Mouse (Mus musculus) hindbrain, embryonic 10.5 days (tissue): Measurements from ENCODE around the gene Necab2. TPM values are rescaled to one million over a fixed set of nuclear protein-coding genes. Genes with fewer than 3 reads are reported as not detected.

Experiments used
- DNase-seq: peaks from one replicate; pipeline ENCODE4 v3.0.0-alpha.2; 2017; ENCODE audit warnings: low spot score
- H3K27ac ChIP-seq: fragments of 300-500 bp; sonication (generic); 2 replicates; pipeline ENCODE4 v1.5.1; 2016; ENCODE audit warnings: mild to moderate bottlenecking, moderate library complexity
- H3K27me3 ChIP-seq: fragments of 300-500 bp; sonication (generic); 2 replicates; pipeline ENCODE4 v1.6.1; 2016; ENCODE audit warnings: mild to moderate bottlenecking; ENCODE audit not compliant: poor library complexity, insufficient read depth, severe bottlenecking
- H3K36me3 ChIP-seq: fragments of 300-500 bp; sonication (generic); 2 replicates; pipeline ENCODE4 v1.6.1; 2016; ENCODE audit warnings: mild to moderate bottlenecking, moderate library complexity
- H3K4me1 ChIP-seq: fragments of 300-500 bp; sonication (generic); replicated peaks from 2 replicates; pipeline ENCODE4 v1.6.1; 2016; ENCODE audit warnings: mild to moderate bottlenecking
- H3K4me3 ChIP-seq: fragments of 300-500 bp; sonication (generic); 2 replicates; pipeline ENCODE4 v1.5.1; 2016; ENCODE audit warnings: mild to moderate bottlenecking, moderate library complexity
- H3K9me3 ChIP-seq: fragments of 300-500 bp; sonication (generic); 2 replicates; pipeline ENCODE4 v1.6.1; 2016; ENCODE audit warnings: mild to moderate bottlenecking, moderate library complexity
- whole genome bisulfite sequencing: fragments of 180-500 bp; shearing (Covaris S2); methylation state at CpG from one replicate; pipeline ENCODE4 v1.1.7; 2016; 5-methylcytosine and 5-hydroxymethylcytosine counted together
- polyA plus RNA-seq: library from polyadenylated mRNA; unstranded; fragments of >200 nt; fragmentation: Nextera tagmentation; extraction: Ambion mirVana; gene quantifications from 2 replicates; pipeline ENCODE4 v1.2.1, GENCODE M21; 2016

Gene Necab2
- polyA plus RNA-seq, 1 experiment from 2014 or later, result 14.0 TPM

DNA sequence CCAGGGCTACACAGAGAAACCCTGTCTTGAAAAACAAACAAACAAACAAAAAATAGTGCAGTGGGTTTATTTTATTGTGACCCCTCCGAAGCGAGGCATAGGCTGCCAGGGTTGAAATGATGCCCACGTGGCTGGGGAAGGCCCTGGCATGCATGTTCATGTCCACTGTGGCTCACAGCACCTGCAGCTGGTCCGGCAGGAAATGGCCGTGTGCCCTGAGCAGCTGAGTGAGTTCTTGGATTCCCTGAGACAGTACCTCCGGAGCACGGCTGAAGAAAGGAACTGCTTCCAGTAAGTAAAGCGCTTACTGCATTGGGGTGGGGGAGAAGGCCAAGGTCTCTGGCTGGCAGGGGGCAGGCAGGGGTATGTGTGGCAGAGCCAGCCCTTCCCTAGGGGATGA, 21.6 kb downstream of the Necab2 start:
- Histone ChIP-seq H3K27me3 (peaks cover 46% of the 10 kb centered on the region), H3K4me1 (peaks cover 47% of the 10 kb centered on the region), H3K27ac (0 out of 2 replicates have a peak overlapping the region, but pooled peaks have one; percentile 10), H3K4me3 (no peak overlapping the region), H3K36me3 (no peaks in the 10 kb centered on the region), H3K9me3 (no peaks in the 10 kb centered on the region)
- DNase-seq, result no peak
- 88% methylated on average over 8 of the region's 8 CpGs for WGBS

DNA sequence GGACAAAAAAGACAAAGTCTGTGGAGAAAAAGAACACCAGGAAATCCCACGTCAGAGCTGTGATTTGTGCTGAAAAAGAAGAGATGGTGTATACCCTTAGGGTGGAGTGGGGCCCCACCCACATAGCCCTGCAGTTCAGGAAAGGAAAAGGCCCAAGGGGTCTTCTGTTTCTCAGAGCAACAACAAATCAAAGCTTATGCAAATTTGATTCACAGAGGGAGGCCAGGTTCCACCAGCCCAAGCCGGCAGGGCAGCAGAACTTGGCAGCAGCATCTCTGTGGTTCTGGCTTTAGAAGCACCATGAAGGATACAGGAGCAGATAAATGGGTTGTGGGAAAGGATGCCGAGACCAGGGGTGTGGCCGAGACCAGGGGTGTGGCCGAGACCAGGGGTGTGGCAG, 32.2 kb downstream of the Necab2 start:
- Histone ChIP-seq H3K27me3 (no peaks in the 10 kb centered on the region), H3K9me3 (no peaks in the 10 kb centered on the region), H3K36me3 (no peaks in the 10 kb centered on the region), H3K27ac (no peak overlapping the region), H3K4me1 (peaks cover 8% of the 10 kb centered on the region; the same call in 1 of the 2 replicates), H3K4me3 (no peak overlapping the region)
- no peak for DNase-seq
- 25% methylated on average over 5 of the region's 5 CpGs for WGBS

DNA sequence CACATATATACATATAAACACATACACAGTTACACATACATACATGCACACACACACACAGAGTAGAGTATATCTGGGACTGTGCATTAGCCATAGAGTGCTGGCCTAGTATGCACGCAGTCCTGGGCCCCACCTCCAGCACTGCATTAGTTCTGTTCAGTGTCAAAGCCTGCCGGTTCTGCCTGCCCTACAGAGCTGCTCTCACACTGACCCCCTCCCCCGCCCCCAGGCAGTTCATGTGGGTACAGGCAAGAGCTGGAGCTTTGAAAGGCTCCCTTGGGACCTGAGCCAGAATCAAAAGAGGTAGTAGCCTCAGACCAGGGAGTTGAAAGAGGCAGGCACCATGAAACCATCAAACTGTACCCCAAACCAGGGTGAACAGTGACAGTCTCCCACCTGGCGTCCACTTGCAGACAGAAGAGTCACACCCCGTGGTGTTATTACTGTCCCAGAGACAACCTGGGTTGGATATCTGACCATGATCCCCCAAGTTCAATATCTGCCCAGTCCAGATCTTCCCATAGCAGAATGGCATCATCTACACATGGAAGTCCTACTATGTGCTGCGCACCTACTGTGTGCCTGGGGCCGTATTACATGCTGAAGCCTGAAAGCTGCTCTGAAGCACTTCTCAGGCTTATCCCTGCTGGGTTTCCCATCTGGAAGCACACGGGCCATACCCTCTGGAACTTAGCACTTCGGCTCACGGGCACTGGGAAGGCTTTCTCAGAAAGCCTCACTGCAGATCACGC, 37.8 kb downstream of the Necab2 start:
- no peak for DNase-seq
- WGBS, result 86% methylated on average over 11 of the region's 11 CpGs
- Histone ChIP-seq H3K27me3 (peaks cover 4% of the 10 kb centered on the region; the same call in 1 of the 2 replicates), H3K4me1 (no peaks in the 10 kb centered on the region), H3K36me3 (no peaks in the 10 kb centered on the region), H3K27ac (no peak overlapping the region), H3K4me3 (no peak overlapping the region), H3K9me3 (no peaks in the 10 kb centered on the region)

DNA sequence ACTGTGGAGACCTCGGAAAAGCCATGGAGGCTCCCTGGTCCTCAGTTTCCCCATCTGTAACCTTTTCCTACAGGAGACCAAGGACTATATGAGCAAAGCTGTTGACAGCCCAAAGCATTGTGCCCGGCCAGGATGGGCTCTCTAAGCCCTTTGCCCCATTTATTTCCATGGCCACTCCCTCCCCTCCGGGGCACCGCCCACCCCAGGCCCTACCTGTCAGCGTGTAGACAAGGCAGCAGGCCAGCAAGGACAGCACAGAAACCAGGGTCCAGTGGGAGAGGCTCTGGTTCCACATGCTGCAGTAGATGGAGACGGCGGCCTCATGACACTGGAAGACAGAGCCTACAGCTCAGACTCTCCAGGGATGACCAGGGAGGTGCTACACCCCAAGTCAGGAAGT, 40.6 kb downstream of the Necab2 start:
- 75% methylated on average over 7 of the region's 7 CpGs for WGBS
- no peak for DNase-seq

DNA sequence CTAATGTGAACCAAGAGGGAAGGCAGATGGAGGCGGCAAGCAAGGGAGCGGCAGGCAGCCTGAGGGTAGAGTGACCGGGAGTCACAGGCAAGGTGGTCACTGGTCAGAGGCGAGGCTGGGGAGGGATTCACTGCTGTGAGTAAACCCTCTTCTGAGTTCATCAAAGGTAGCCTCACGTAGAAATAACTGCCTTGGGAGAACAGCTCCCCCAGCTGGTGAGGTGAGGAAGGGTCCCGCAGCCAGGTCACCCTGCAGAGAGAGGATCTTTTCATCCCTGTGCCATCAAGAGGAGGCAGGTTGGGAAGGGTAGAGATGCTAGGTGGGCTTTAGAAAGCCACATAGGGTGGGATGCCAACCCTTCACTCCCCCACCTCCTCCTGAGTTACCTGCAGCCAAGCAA, 50.3 kb downstream of the Necab2 start:
- 25% methylated on average over 6 of the region's 6 CpGs for WGBS
- H3K4me3 ChIP-seq, result no peak overlapping the region
- DNase-seq, result peak; percentile 36

More for the DNA sequence above, 40.6 kb downstream of the Necab2 start:
- Histone ChIP-seq H3K27ac (no peak overlapping the region), H3K27me3 (peaks cover 19% of the 10 kb centered on the region), H3K9me3 (no peaks in the 10 kb centered on the region), H3K4me1 (peaks cover 19% of the 10 kb centered on the region), H3K36me3 (no peaks in the 10 kb centered on the region), H3K4me3 (no peak overlapping the region)

DNA sequence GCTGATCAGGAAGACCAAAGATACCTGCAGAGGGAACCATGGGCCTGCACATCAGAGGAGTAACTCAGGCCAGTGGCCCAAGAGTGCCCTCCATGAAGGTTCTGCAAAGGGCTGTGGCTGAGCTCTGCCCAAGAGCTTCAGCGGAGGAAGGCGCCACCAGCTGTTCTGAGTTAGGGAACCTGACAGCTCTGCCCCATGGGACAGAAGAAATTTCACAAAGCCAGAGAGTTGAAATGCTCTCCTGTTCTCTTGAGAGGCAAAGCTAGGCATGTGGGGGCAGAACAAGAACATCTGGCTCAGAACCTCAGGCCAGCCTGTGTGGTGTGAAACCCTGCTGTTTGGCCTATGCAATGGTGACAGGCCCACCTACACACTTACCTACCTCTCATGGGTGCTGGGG, 53.3 kb downstream of the Necab2 start:
- no peaks in the 10 kb centered on the region for H3K36me3 ChIP-seq
- no peaks in the 10 kb centered on the region for H3K9me3 ChIP-seq
- H3K27me3 ChIP-seq, result peaks cover 10% of the 10 kb centered on the region; the same call in 1 of the 2 replicates
- DNase-seq, result no peak
- 78% methylated on average over 2 of the region's 2 CpGs for WGBS
- peaks cover 54% of the 10 kb centered on the region for H3K4me1 ChIP-seq
- H3K4me3 ChIP-seq, result no peak overlapping the region
- no peak overlapping the region for H3K27ac ChIP-seq

More for the DNA sequence above, 50.3 kb downstream of the Necab2 start:
- Histone ChIP-seq H3K9me3 (no peaks in the 10 kb centered on the region), H3K4me1 (peaks cover 45% of the 10 kb centered on the region), H3K27me3 (peaks cover 21% of the 10 kb centered on the region), H3K36me3 (no peaks in the 10 kb centered on the region), H3K27ac (peak overlapping the region; percentile 35; the same call in 1 of the 2 replicates)

DNA sequence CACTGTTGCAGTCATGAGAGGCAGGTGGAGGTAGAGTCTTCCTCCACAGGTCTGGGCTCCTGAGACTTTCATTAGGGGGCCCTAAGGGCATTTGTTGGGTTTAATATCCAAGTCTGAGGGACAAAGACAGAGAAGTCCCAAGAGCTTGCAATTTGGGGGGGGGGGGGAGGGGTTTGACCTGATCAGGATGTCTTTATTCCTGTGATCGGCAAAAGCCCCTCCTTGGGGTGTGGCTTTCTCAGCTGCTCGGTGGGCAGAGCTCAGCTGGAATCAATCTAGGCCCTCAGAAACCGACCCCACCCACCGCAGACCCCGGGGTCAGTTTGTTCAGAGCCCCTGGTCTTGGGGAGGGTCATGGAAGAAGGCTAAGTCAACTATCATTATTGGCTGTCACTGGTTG, 55.1 kb downstream of the Necab2 start, which contains the start of gene Slc38a8:
Gene Slc38a8 (minus strand): TSS at position 101 of the 400 bp plus-strand sequence.
- no peak for DNase-seq
- peak within 1 kb of the TSS; percentile 40 for H3K27ac ChIP-seq
- H3K4me1 ChIP-seq, result peaks cover 62% of the 10 kb centered on the region
- 0 out of 2 replicates have a peak, but pooled peaks cover 5% of the 10 kb centered on the region for H3K27me3 ChIP-seq
- no peak within 1 kb of the TSS for H3K4me3 ChIP-seq
- no peaks in the 10 kb centered on the region for H3K9me3 ChIP-seq
- H3K36me3 ChIP-seq, result peaks cover 15% of the 10 kb centered on the region
- 58% methylated on average over 5 of the region's 5 CpGs for WGBS

DNA sequence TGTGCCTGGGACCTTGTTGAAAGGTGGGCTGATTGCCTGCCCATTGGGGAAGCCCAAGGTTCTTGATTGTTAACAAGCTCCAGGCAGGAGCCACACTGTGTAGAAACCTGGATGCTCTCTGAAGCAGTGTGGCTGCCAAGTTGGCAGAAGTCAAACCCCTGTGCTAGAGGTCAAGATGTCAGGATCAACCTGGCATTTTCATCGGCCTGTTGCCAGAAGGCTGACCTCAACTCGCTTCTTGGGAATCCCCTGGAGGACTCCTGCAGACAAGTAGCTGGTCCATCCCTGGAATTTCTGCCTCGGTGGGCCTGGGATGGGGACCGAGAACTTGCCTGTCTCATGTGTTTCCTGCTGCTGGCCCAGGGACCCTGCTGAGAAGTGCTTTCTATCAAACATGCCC, 55.6 kb downstream of the Necab2 start:
- H3K4me1 ChIP-seq, result peaks cover 58% of the 10 kb centered on the region

DNA sequence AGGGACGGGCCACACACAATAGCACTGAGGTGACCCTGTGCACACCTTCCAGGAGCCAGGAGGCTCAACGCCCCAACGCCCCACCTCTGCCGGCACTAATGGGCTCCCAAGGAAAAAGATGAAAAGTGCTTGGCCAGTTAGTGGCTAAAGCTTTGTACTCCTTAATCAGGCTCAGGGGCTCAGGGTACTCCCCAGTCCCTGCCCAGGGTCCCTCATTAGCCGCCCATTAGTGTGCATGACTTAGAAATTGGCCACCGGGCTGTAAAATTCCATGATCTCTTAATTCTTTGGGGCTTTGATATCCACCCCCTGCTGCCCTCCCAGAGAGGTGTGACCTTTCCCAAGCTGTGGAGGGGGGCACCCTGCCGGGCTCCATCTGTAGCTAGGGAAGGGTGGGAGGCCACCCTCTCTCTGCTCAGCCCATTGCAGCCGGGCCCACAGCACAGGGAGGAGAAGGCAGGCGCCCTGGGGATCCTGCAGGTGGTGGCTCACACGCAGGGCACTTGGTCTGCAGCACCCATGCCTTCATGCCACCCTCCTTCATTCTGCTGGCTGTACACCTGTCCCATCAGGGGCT, 56.8 kb downstream of the Necab2 start:
- Histone ChIP-seq H3K36me3 (peaks cover 28% of the 10 kb centered on the region), H3K27me3 (0 out of 2 replicates have a peak, but pooled peaks cover 5% of the 10 kb centered on the region), H3K27ac (no peak overlapping the region), H3K4me3 (no peak overlapping the region), H3K4me1 (peaks cover 50% of the 10 kb centered on the region), H3K9me3 (no peaks in the 10 kb centered on the region)
- WGBS, result 46% methylated on average over 10 of the region's 10 CpGs
- no peak for DNase-seq

More for the DNA sequence above, 55.6 kb downstream of the Necab2 start:
- H3K4me3 ChIP-seq, result no peak overlapping the region
- 0 out of 2 replicates have a peak, but pooled peaks cover 5% of the 10 kb centered on the region for H3K27me3 ChIP-seq
- H3K36me3 ChIP-seq, result peaks cover 18% of the 10 kb centered on the region
- no peak for DNase-seq
- no peaks in the 10 kb centered on the region for H3K9me3 ChIP-seq
- H3K27ac ChIP-seq, result peak overlapping the region; percentile 40; the same call in 1 of the 2 replicates
- 55% methylated on average over 4 of the region's 4 CpGs for whole genome bisulfite sequencing

DNA sequence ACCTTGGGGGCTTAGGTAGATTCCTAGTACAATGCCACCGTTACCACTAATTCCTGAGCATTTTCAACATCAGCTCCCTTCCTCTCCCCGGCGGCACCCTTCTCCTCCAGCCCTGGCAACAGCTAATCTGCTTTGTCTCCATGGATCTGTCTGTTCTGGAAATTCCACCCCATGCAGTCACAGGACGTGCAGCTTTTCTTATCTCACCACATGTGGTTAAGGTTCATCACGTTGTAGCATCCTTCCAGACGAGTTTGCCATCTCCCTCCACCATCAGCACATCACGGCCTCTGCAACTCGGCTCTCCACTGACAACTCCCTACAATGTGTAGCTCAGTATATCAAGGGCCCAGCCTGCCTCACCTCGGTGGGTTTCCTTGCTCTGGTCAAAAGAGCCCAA, 59.0 kb downstream of the Necab2 start:
- H3K4me1 ChIP-seq, result peaks cover 47% of the 10 kb centered on the region
- no peak overlapping the region for H3K27ac ChIP-seq

DNA sequence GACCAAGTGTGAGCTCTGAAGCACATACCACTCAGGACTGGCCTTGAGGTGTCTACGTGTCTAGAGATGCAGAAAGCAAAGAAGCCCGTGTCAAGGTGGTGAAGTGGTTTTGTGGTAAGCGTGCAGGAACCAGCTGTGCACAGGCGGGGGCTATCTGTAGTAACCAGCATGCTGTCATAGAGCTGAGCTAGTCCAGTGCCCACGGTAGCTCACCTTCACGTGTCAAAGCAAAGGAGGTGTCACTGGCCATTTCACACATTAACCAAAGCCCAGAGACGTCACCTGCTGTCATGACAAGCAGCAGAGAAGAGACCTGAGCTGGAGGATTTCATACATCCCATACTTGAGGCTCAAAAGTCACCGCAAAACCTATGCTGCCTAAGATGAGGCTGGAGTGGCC, 59.6 kb downstream of the Necab2 start:
- WGBS, result 92% methylated on average over 8 of the region's 8 CpGs
- Histone ChIP-seq H3K27me3 (0 out of 2 replicates have a peak, but pooled peaks cover 2% of the 10 kb centered on the region), H3K4me1 (peaks cover 42% of the 10 kb centered on the region), H3K4me3 (no peak overlapping the region), H3K9me3 (no peaks in the 10 kb centered on the region), H3K36me3 (peaks cover 57% of the 10 kb centered on the region), H3K27ac (no peak overlapping the region)
- no peak for DNase-seq

More for the DNA sequence above, 59.0 kb downstream of the Necab2 start:
- DNase-seq, result no peak
- no peaks in the 10 kb centered on the region for H3K9me3 ChIP-seq
- H3K36me3 ChIP-seq, result peaks cover 51% of the 10 kb centered on the region
- 46% methylated on average over 9 of the region's 9 CpGs for WGBS
- H3K4me3 ChIP-seq, result no peak overlapping the region
- 0 out of 2 replicates have a peak, but pooled peaks cover 5% of the 10 kb centered on the region for H3K27me3 ChIP-seq

DNA sequence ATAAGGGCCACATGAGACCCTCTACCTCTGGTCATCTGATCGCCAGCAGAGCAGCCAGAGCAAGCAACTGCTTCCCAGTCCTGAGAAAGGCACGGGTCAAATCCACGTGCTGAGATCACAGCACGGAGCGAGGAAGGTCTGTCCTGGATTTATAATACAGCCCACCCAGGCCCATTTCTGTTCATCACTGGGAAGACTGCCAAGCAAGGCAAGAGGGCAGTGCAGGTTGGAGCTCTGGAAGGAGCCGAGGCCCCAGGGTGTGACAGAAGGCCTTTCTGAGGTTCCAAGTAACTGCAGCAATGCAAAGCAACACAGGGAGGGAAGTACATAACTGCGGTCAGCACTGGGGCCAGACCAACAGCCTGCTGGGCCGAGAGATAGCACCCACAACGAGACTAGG, 64.0 kb downstream of the Necab2 start:
- H3K36me3 ChIP-seq, result peaks cover 97% of the 10 kb centered on the region

DNA sequence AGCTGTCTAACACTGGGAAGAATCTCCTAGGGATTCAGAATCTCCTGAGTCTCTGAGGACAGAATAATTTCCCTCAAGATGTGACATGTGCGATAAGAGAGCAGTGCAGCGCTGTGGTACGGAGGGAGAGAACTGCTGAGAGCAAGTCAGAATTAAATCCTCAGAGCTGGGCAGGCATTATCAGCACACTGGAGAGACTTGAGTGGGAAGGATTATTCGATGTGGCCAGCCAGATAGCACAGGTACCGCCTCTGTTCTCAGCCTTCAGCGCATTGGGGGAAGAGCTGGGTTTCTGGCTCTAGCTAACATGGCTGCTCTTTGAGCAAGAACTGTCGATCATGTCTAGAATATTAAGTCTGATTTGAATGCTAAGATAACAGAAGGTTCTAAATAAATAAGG, 65.2 kb downstream of the Necab2 start:
- no peak for DNase-seq
- no peaks in the 10 kb centered on the region for H3K4me1 ChIP-seq
- H3K27ac ChIP-seq, result no peak overlapping the region
- no peak overlapping the region for H3K4me3 ChIP-seq
- peaks cover 97% of the 10 kb centered on the region for H3K36me3 ChIP-seq
- no peaks in the 10 kb centered on the region for H3K27me3 ChIP-seq
- H3K9me3 ChIP-seq, result no peaks in the 10 kb centered on the region
- WGBS, result 94% methylated on average over 7 of the region's 7 CpGs

More for the DNA sequence above, 64.0 kb downstream of the Necab2 start:
- Histone ChIP-seq H3K27ac (no peak overlapping the region), H3K4me3 (no peak overlapping the region), H3K27me3 (no peaks in the 10 kb centered on the region), H3K4me1 (peaks cover 4% of the 10 kb centered on the region; the same call in 1 of the 2 replicates), H3K9me3 (no peaks in the 10 kb centered on the region)
- DNase-seq, result no peak
- 95% methylated on average over 9 of the region's 9 CpGs for WGBS
